Mouse (Mus musculus): Measurements from ENCODE around the gene Prmt1.

DNA sequence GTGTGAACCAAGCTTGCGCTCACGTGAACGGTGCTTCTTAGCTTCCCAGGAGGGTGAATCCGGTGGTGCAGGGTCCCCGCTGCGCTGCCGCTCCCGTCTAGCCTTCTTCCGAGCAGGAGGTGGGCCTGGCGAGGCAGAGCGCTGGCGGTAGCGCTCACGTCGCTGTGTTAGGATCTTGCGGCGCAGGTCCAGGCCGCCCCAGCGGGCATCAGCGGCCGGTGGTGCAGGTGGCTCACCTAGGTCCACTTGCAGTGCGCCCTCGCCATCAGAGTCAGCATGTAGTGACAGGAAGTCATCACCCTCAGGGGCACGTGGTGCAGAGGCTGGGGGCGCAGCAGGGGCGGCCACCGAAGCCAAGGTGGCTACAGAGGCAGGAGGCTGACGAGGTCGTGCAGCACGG lies 21.5 kb upstream of the Prmt1 start:
- no peak for TF ChIP-seq CTCF (conservative IDR thresholded peaks at IDR 0.05; ENCODE audit: low read length)
- TF ChIP-seq POU5F1 (IDR thresholded peaks at IDR 0.05; ENCODE audit: borderline replicate concordance, low read length), result no peak
- TF ChIP-seq NANOG (IDR thresholded peaks at IDR 0.05; ENCODE audit: borderline replicate concordance, low read length), result no peak

Measured in E14TG2a.4 (cell line).